Mouse (Mus musculus) left cerebral cortex, adult 9 months (tissue): ENCODE results near the gene Sept12.

Experiments used
- DNase-seq, 2 experiments: peaks; one replicate each; pipeline ENCODE4 v3.0.0; 2022; ENCODE audit warnings: low spot score in 2 of 2

Gene Sept12

DNA sequence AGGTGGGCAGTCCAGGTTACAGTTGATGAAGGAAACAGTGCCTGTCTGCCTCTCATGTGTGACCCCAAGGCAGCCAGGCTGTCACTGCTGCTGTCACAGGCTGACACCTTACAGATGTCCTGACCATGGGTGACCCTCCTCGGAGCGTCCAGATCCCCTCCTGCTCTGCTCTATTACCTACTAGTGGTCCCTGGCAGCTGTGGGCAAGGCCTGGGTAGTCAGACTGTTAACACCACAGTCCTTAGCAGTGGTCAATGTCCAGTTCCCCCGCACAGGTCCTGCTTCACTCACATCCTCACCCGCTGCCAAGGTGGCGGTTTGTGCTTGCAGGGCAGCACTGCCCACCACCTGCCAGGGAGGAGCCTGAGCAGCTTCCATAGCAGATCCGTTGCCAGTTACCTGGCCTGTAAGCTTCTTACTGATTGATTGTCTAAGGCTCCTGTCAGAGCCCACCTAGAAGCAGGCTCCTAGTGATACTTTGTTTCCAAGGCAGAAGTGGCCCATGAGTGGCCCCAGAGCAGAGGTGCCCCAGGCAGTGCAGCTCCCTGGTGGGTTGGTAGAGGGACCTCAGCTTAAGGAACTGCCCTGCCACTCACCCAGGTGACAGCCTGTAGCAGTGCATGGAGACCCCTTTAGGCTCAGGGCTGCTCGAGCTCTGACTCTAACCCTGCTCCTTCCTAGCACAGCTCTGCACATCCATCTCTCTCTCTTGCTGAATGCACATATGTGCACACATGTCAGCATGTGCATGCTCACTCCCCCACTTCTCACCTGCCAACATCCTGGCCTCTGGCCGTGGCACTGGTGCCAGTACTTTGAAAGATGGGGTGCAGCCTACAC is 60.1 kb downstream of the Sept12 start:
- DNase-seq = no peak
